Mouse (Mus musculus): Measurements from ENCODE around the gene Crhr2. TPM values are rescaled to one million over a fixed set of nuclear protein-coding genes. Genes with fewer than 3 reads are reported as not detected.

The Crhr2 gene
- polyA plus RNA-seq (2012), result not detected in 2 replicates

DNA sequence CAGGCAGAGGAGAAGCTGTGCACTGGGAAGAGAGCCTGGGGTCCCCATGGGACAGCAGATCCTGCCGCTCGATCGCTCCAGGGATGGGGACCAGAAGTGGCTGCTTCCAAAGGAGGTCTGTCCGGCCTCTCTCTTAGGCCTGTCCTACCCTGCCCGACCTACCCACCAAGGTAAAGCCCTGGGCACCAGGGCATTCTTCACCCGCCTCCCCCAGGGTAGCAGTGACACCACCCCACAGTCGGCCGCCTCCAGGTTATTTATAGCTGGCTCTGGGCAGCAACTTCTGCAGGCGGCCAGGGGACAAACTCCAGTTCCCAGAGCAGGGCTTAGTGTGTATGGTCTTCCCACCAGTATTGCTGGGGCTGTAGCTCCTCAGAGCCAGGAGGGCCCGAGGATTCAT, at the start of gene Crhr2:
Gene Crhr2, minus strand, starts transcription at position 223 of the 400 bp plus-strand sequence.
- no peaks in the 10 kb centered on the region for H3K36me3 ChIP-seq (ENCODE audit: control insufficient read depth)
- no peaks in the 10 kb centered on the region for H3K27me3 ChIP-seq (ENCODE audit: control insufficient read depth)
- H3K9me3 ChIP-seq (ENCODE audit: control insufficient read depth, low read length), result no peaks in the 10 kb centered on the region
- TF ChIP-seq GATA1 (IDR thresholded peaks at IDR 0.05; ENCODE audit: low read length) (no peak), TAL1 (IDR thresholded peaks at IDR 0.05; ENCODE audit: low read length) (no peak)
- no peaks in the 10 kb centered on the region for H3K4me1 ChIP-seq (ENCODE audit: control insufficient read depth)
- no peak within 1 kb of the TSS for H3K4me3 ChIP-seq (replicated peaks)

DNA sequence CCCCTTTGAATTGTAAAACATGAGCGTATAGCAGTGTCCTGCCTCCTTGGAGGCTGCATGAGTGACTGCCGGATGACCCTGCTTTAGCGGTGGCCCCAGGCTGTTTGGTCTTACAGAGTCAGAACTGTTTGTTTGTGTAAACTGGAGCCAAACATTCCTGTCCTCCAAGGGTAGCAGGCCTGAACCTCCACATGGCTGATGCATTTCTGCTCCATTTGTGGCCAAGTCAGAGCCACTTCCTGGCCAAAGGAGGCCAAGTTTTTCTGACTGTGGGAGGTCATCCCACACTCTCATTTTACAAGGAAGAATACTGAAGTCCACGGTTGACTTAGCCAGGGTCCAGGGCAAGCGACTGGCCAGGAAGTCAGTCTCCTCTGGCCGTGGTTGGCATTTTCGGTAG, 46.7 kb upstream of the Crhr2 start:
- H3K4me1 ChIP-seq (ENCODE audit: control insufficient read depth), result no peaks in the 10 kb centered on the region
- no peaks in the 10 kb centered on the region for H3K36me3 ChIP-seq (ENCODE audit: control insufficient read depth)
- no peak overlapping the region for H3K4me3 ChIP-seq (replicated peaks)
- peaks cover 3% of the 10 kb centered on the region for H3K9me3 ChIP-seq (ENCODE audit: control insufficient read depth, low read length)
- H3K27me3 ChIP-seq (ENCODE audit: control insufficient read depth), result no peaks in the 10 kb centered on the region; the same call in 1 of the 2 replicates
- TF ChIP-seq GATA1 (IDR thresholded peaks at IDR 0.05; ENCODE audit: low read length), result no peak
- no peak for TF ChIP-seq TAL1 (IDR thresholded peaks at IDR 0.05; ENCODE audit: low read length)

DNA sequence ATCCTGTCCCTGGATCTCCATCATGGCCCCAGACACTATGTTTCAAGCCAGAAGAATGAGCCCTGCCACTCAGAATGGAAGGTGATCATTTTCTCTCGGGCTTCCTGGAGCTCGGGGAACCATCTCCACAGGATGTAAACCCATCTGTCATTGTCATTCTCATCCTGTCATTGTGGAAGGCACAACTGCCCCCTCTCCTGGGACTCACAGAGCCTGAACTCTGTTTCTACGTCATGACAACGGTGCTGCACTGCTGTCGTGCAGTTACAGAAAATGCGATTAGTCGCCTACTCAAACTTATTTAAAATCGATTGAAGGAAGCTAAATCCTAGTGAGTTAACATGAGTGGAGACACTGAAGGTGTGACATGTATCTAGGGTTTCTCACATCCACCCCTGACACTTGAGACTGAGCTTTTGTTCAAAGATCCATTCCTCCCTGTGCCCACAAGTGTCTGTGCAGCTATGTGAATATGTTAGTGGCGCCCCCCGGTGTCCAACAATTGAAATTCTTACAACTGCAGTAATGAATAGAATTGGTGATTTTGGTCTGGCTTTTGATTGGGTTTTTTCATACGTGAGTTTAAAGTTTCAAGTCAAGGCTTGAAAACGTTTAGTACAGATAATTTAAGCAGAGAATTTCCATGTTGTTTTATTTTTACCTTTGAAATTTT, 44.4 kb upstream of the Crhr2 start:
- Histone ChIP-seq H3K4me1 (ENCODE audit: control insufficient read depth) (no peaks in the 10 kb centered on the region), H3K27me3 (ENCODE audit: control insufficient read depth) (no peaks in the 10 kb centered on the region; the same call in 1 of the 2 replicates)
- no peak for TF ChIP-seq TAL1 (IDR thresholded peaks at IDR 0.05; ENCODE audit: low read length)
- no peak for TF ChIP-seq GATA1 (IDR thresholded peaks at IDR 0.05; ENCODE audit: low read length)

DNA sequence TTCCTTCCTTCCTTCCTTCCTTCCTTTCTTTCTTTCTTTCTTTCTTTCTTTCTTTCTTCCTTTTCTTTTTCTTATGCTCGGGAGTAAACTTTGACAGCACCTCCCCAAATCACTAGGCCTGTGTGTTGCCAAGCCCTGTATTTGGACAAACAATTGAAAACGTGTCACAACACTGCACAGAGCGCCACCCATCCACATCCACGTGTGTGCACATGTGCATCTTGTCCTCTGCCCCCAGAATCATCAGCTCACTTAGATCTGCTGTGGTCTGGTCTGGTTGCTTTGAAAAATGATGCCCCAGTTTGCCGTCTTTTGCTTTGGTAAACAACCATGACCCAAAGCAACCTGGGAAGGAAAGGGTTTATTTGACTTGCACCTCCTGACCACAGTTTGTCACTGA, 43.1 kb upstream of the Crhr2 start:
- no peaks in the 10 kb centered on the region for H3K9me3 ChIP-seq (ENCODE audit: control insufficient read depth, low read length)
- no peak overlapping the region for H3K4me3 ChIP-seq (replicated peaks)
- no peaks in the 10 kb centered on the region for H3K36me3 ChIP-seq (ENCODE audit: control insufficient read depth)
- TF ChIP-seq TAL1 (IDR thresholded peaks at IDR 0.05; ENCODE audit: low read length) (no peak), GATA1 (IDR thresholded peaks at IDR 0.05; ENCODE audit: low read length) (no peak)
- no peaks in the 10 kb centered on the region; the same call in 1 of the 2 replicates for H3K27me3 ChIP-seq (ENCODE audit: control insufficient read depth)
- H3K4me1 ChIP-seq (ENCODE audit: control insufficient read depth), result no peaks in the 10 kb centered on the region

More for the DNA sequence above, 44.4 kb upstream of the Crhr2 start:
- H3K9me3 ChIP-seq (ENCODE audit: control insufficient read depth, low read length), result no peaks in the 10 kb centered on the region
- no peak overlapping the region for H3K4me3 ChIP-seq (replicated peaks)
- H3K36me3 ChIP-seq (ENCODE audit: control insufficient read depth), result no peaks in the 10 kb centered on the region

DNA sequence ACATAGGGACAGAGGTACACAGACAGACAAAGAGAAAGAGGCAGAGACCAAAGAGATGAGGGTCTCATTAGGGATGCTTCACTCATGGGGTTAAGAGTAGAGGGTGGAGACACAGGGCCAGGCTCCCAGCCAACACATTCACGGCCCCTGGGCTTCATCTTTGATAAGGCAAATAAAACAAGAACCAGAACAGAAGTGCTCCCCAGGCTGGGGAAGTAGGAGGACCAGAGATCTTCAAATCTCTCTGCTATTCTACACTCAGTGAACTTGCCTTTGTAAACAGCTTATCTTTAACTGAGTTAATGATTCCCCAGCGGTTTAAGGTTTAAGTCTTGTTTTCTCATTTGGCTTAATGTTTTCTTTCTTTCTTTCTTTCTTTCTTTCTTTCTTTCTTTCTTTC, 42.6 kb upstream of the Crhr2 start:
- Histone ChIP-seq H3K4me3 (replicated peaks) (no peak overlapping the region), H3K4me1 (ENCODE audit: control insufficient read depth) (no peaks in the 10 kb centered on the region), H3K9me3 (ENCODE audit: control insufficient read depth, low read length) (no peaks in the 10 kb centered on the region), H3K27me3 (ENCODE audit: control insufficient read depth) (no peaks in the 10 kb centered on the region; the same call in 1 of the 2 replicates), H3K36me3 (ENCODE audit: control insufficient read depth) (no peaks in the 10 kb centered on the region)
- TF ChIP-seq GATA1 (IDR thresholded peaks at IDR 0.05; ENCODE audit: low read length) (no peak), TAL1 (IDR thresholded peaks at IDR 0.05; ENCODE audit: low read length) (no peak)

DNA sequence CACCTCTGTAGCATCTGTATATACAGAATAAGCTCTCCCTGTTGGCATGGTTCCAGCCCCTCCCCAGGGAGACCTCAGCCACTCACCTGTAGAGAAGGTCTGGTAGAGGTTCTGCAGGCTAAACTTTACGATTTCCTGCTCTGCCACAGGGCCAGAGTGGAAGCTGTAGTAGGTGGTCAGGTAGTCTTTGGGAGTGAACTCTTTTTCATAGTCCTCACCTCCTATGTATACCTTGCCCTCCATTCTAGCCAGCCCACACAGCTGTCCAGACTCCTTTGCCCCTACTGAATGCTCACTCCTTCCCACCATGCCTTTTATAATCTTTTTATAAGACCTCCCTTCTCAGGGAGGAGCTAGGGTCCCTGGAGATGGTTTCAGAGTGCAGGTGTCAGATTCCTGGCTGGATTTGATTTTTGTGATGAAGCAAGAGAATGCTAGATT, 41.9 kb upstream of the Crhr2 start, which contains the start of gene Inmt:
Gene Inmt, minus strand, starts transcription at position 303 of the 441 bp plus-strand sequence.
- Histone ChIP-seq H3K27me3 (ENCODE audit: control insufficient read depth) (no peaks in the 10 kb centered on the region; the same call in 1 of the 2 replicates), H3K4me1 (ENCODE audit: control insufficient read depth) (no peaks in the 10 kb centered on the region), H3K9me3 (ENCODE audit: control insufficient read depth, low read length) (no peaks in the 10 kb centered on the region), H3K4me3 (replicated peaks) (no peak within 1 kb of the TSS), H3K36me3 (ENCODE audit: control insufficient read depth) (no peaks in the 10 kb centered on the region)
- no peak for TF ChIP-seq TAL1 (IDR thresholded peaks at IDR 0.05; ENCODE audit: low read length)
- TF ChIP-seq GATA1 (IDR thresholded peaks at IDR 0.05; ENCODE audit: low read length), result no peak

- no peaks in the 10 kb centered on the region; the same call in 1 of the 2 replicates for H3K27me3 ChIP-seq (ENCODE audit: control insufficient read depth)
- no peaks in the 10 kb centered on the region for H3K4me1 ChIP-seq (ENCODE audit: control insufficient read depth)
- H3K4me3 ChIP-seq (replicated peaks), result no peak overlapping the region
- no peaks in the 10 kb centered on the region for H3K9me3 ChIP-seq (ENCODE audit: control insufficient read depth, low read length)
- H3K36me3 ChIP-seq (ENCODE audit: control insufficient read depth), result no peaks in the 10 kb centered on the region
- TF ChIP-seq TAL1 (IDR thresholded peaks at IDR 0.05; ENCODE audit: low read length), result no peak
- no peak for TF ChIP-seq GATA1 (IDR thresholded peaks at IDR 0.05; ENCODE audit: low read length)
These were observed 41.1 kb upstream of the Crhr2 start for GRCm38 (mm10) chr6:55173941-55174349.

- no peaks in the 10 kb centered on the region for H3K9me3 ChIP-seq (ENCODE audit: control insufficient read depth, low read length)
- TF ChIP-seq GATA1 (IDR thresholded peaks at IDR 0.05; ENCODE audit: low read length), result no peak
- TF ChIP-seq TAL1 (IDR thresholded peaks at IDR 0.05; ENCODE audit: low read length), result no peak
These were observed 40.4 kb upstream of the Crhr2 start for GRCm38 (mm10) chr6:55173171-55173570.

DNA sequence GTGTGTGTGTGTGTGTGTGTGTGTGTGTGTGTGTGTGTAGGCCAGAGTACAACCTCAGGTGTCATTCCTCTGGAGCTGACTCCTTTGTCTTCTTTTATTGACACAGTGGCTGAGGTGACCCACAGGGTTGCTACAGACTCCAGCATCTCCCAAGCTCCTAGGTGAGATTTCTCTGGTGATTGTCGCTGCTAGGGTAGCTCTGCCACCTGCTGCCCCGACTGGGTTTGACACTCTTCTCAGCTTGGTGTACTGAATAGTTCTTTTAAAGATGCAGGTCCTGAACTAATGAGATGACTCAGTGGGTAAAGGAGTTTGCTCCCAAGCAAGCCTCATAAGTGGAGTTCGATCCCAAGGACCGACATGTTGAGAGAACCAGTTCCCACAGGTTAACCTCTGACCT, 38.8 kb upstream of the Crhr2 start:
- H3K36me3 ChIP-seq (ENCODE audit: control insufficient read depth), result no peaks in the 10 kb centered on the region
- H3K9me3 ChIP-seq (ENCODE audit: control insufficient read depth, low read length), result no peaks in the 10 kb centered on the region
- no peak overlapping the region for H3K4me3 ChIP-seq (replicated peaks)
- H3K27me3 ChIP-seq (ENCODE audit: control insufficient read depth), result no peaks in the 10 kb centered on the region; the same call in 1 of the 2 replicates
- TF ChIP-seq GATA1 (IDR thresholded peaks at IDR 0.05; ENCODE audit: low read length) (no peak), TAL1 (IDR thresholded peaks at IDR 0.05; ENCODE audit: low read length) (no peak)
- H3K4me1 ChIP-seq (ENCODE audit: control insufficient read depth), result no peaks in the 10 kb centered on the region; the same call in 1 of the 2 replicates

More at GRCm38 (mm10) chr6:55173171-55173570, 40.4 kb upstream of the Crhr2 start:
- Histone ChIP-seq H3K27me3 (ENCODE audit: control insufficient read depth) (no peaks in the 10 kb centered on the region; the same call in 1 of the 2 replicates), H3K4me3 (replicated peaks) (no peak overlapping the region), H3K4me1 (ENCODE audit: control insufficient read depth) (no peaks in the 10 kb centered on the region), H3K36me3 (ENCODE audit: control insufficient read depth) (no peaks in the 10 kb centered on the region)
